Mouse (Mus musculus): ENCODE data around the gene Pde4d.
A peak's percentile ranks its signal among the peaks of the same experiment; 100 is the strongest.

Gene Pde4d

GRCm38 (mm10) chr13:109807446-109807845, 1357.7 kb downstream of the Pde4d start:
- no peak for DNase-seq (ENCODE audit: extremely low spot score, low spot score)

DNA sequence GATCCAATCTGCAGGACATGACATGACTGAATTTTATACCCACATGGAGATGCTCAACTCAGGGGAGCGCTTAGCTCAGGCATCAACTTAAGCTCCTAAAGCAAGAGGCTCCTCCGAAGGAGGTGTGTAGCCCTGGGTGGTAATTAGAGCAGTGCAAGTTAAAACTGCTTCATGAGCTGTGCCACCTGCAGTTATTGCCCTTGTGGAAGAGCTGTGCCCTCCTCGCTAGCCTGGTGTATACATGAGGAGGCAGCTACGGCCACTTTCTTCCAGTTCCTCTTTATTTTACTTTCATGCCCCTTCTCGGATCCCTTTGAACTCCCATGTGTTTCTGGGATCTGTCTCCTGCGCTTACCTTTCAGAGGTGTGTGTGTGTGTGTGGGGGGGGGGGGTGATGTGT, 1358.3 kb downstream of the Pde4d start:
- no peak for DNase-seq (ENCODE audit: extremely low spot score, low spot score)

DNA sequence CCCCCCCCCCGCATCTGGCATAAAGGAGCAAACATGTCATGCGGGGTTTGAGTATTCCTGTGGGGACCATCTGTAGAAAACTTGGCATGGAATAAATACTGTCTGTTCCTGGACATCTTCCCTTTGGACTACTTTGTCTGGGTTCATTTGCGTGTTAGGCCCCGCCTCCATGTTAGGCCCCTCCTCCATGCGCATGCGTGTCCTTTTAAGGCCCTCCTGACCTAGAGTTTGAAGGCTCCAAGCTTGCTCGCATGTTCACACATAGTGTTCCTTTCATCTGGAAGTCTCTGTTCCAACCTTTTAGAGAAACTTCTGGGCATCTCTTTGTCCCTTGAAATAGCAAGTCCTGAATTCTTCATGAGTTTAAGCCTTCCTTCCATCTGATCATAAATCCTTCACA, 1359.2 kb downstream of the Pde4d start:
- no peak for DNase-seq (ENCODE audit: extremely low spot score, low spot score)

GRCm38 (mm10) chr13:109809646-109810045, 1359.9 kb downstream of the Pde4d start:
- no peak for DNase-seq (ENCODE audit: extremely low spot score, low spot score)

DNA sequence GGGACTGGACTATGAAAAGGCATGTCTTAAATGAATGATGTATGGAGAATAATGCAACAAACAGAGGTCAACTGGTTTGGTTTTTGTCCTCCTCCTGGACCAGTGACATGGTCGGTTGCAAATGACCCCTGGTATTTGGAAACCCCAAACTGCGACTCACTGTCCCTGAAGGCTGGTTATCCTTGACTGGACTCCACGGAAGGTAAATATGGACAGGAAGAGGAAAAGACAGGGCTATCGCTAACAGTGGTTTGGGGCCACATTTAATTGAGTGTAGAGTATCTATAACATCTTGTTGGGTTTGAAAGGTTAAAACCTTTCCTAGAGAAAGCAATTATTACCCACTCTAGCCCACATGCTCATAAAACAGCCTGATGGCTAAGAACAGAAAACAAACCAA, 1364.2 kb downstream of the Pde4d start:
- DNase-seq (ENCODE audit: extremely low spot score, low spot score) = no peak

DNA sequence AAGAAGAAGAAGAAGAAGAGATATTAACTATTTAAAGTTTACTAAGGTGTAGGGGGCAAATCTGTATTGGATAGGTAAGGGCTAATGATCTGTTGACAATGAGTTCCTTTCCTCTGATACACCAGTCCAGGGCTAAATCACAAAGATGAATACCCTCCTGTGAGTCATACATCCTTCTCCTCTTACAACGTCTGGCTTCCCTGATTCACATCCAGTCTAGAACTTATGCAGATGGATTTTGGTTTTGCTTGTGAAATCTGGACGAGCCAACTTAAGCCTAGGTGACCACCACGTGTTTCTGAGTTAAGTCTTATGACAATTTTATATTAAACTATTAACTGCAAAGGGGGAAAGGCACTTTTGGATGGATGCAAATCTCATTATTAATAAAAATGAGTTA, 1369.3 kb downstream of the Pde4d start:
- DNase-seq (ENCODE audit: extremely low spot score, low spot score) = no peak

DNA sequence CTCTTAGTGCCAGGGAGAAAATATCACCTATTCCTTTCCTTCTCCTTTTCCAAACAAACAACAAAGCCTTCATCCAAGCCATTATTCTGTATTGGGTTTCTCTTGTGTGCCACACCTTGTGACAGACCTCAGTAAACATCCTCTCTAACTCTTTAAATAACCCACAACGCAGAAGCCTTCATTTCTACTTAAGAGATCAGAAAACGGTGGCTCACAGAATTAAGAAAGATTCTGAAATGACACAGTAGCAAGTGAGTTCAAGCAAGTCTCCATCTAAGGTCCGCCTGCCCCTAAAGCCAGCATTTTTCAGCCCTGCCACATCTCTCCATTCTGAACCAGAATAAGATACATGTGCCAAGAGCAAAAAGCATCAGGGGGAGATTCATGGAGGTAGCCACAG, 1370.4 kb downstream of the Pde4d start:
- no peak for DNase-seq (ENCODE audit: extremely low spot score, low spot score)

DNA sequence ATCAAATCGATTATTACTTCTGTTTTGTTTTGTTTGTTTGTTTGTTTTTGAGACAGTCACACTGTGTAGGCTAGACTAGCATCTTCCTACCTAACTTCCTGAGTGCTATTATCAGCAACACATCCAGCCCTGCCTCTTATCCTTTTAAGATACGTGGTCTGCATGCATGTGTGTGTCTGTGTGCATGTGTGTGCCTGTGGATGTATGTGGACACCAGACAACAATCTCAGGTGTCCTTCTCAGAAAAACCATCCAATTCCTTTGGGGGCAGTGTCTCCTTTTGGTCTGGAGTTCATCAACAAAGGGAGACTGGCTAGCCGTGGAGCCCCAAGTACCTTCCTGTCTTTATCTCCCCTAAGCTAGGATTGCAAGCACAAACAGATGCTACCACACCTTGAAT, 1371.1 kb downstream of the Pde4d start:
- no peak for DNase-seq (ENCODE audit: extremely low spot score, low spot score)

- DNase-seq (ENCODE audit: extremely low spot score, low spot score) = no peak
Measured at GRCm38 (mm10) chr13:109821725-109822412, 1372.1 kb downstream of the Pde4d start.

DNA sequence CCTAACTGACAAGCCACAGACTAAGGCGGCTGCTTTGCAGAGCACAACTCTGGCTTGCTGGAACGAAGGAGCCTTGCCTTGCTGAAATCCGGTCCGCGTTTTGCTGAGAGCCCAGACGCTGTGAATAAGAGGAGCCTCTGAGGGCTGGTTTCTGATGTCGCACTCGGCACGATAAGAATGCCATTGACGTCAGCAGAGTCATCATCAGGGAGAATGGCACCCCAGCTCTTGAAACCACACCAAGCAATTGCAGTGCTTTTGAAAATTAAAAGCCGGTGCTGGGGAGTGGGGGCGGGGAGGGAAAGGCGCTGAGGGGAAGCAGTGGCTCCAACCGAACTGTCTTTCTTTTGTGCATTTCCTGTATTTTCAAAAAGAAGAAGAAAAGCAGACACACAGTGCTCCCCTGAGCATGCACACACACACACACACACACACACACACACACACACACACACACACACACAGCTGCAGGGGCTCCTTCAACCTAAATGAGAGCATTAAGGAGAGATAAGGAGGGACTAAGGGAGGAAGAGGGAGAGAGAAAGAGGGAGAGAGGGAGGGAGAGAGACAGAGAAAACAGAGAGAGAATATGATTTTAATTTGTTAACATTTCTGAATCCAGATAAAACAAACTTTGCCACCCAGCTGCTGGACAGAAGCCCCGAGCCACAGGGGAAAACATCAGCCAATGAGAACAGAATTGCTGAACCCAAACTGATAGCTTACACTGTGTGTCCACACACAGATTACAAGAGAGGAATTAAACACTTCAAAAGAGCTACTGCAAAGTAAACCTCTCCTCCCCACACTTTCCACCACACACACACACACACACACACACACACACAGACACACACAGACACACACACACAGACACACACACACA, 1372.9 kb downstream of the Pde4d start:
- peak; percentile 93 for DNase-seq (ENCODE audit: extremely low spot score, low spot score)

GRCm38 (mm10) chr13:109823307-109824031, 1373.7 kb downstream of the Pde4d start:
- peak; percentile 34 for DNase-seq (ENCODE audit: extremely low spot score, low spot score)

GRCm38 (mm10) chr13:109825891-109826290, 1376.1 kb downstream of the Pde4d start:
- DNase-seq (ENCODE audit: extremely low spot score, low spot score) = no peak

DNA sequence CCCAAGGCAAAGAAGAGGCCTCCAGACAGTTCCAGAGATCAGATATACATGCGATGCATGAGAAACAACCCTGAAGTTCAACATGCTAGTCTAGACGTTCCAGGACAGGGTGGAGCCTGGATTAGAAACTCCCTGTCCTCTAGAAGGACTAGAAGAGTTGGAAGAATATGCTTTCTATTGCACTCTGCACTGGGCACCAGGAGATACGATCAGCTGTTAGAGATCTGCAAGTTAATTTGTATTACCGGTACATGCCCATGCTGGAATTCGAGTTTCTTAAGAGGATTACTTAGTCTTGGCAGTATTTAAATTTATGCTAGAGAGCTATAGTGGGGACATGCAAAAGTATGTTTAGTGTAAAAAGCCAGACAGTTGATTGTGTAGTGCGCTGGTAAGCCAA, 1377.6 kb downstream of the Pde4d start:
- no peak for DNase-seq (ENCODE audit: extremely low spot score, low spot score)

GRCm38 (mm10) chr13:109827909-109828308, 1378.2 kb downstream of the Pde4d start:
- DNase-seq (ENCODE audit: extremely low spot score, low spot score) = no peak

DNA sequence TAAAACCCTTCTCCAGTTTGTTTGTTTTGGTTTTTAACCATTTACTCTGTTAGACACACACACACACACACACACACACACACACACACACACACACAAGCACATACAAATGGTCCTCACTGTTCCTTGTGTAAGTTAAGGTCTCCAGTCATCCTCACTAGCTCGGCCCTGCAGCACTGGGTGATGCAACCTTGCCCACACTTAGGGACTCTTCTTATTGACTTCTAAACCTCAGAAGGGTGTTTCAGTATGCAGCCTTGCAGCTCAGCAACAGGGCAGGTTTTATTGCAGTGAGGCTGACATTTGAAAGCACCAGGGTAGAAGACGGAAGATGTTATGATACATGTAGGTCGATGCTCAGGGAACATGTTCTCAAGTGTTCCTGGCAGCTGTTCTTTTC, 1379.7 kb downstream of the Pde4d start:
- DNase-seq (ENCODE audit: extremely low spot score, low spot score) = no peak

DNA sequence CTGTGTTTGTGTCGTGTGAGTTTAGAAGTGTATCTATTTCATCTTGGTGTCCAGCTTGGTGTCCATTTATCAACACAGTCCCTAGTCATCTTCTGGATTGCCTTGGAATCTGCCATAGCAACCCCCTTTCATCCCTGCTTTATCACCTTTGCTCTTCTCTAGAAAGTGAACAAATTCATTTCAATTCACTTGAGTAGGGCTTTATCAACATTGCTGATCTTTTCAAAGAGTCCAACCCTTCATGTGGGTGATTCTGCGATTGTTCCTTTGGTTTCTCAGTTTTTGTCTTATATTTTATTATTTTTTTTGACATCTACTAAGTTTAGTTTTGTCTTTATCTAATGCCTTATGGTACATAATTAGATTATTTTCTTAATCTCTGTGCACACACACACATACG, 1385.2 kb downstream of the Pde4d start:
- no peak for DNase-seq (ENCODE audit: extremely low spot score, low spot score)

DNA sequence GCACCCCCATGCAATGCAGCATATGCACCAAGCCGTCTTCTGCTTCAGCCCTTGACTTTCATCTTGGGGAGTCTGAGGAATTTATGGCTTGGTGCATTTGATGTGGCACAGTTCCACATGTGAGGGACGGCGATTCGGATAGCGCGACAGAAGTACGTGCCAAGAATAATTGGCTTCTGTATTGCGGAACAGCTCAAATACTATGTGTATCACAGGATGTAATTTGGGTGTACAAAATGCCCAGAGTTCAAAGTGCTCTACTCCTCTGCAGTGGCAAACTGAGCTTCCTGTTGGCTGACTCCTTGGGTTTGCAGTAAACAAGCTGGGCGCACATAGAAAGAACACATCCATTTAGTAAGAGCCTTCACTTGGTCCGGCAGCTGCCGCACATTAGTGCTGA, 1387.7 kb downstream of the Pde4d start:
- no peak for DNase-seq (ENCODE audit: extremely low spot score, low spot score)

GRCm38 (mm10) chr13:109837921-109838320, 1388.2 kb downstream of the Pde4d start:
- no peak for DNase-seq (ENCODE audit: extremely low spot score, low spot score)

- no peak for DNase-seq (ENCODE audit: extremely low spot score, low spot score)
Measured at GRCm38 (mm10) chr13:109840251-109840650, 1390.5 kb downstream of the Pde4d start.

GRCm38 (mm10) chr13:109841140-109841822, 1391.5 kb downstream of the Pde4d start:
- DNase-seq (ENCODE audit: extremely low spot score, low spot score) = no peak

- DNase-seq (ENCODE audit: extremely low spot score, low spot score) = no peak
Measured at GRCm38 (mm10) chr13:109842982-109843381, 1393.2 kb downstream of the Pde4d start.

Data from neural tube, embryonic 10.5 days (tissue).